Mouse (Mus musculus) small intestine, adult 2 months (tissue): Measurements from ENCODE around the gene Prss22. TPM values are rescaled to one million over a fixed set of nuclear protein-coding genes. Genes with fewer than 3 reads are reported as not detected.

Experiments
- H3K27ac ChIP-seq: fragments of 200-500 bp; 2 replicates; pipeline ENCODE4 v1.5.1; 2012; ENCODE audit warnings: low read depth, low read length, control low read depth, inconsistent platforms; ENCODE audit not compliant: insufficient read depth
- H3K27me3 ChIP-seq: fragments of 200-500 bp; 2 replicates; pipeline ENCODE4 v1.6.1; 2012; ENCODE audit warnings: mild to moderate bottlenecking, moderate library complexity, low read length, inconsistent platforms; ENCODE audit not compliant: control insufficient read depth, insufficient read depth
- H3K36me3 ChIP-seq: fragments of 200-500 bp; 2 replicates; pipeline ENCODE4 v1.6.1; 2012; ENCODE audit warnings: mild to moderate bottlenecking, low read length, control low read depth, inconsistent platforms; ENCODE audit not compliant: control insufficient read depth, insufficient read depth
- H3K4me1 ChIP-seq: fragments of 200-500 bp; 2 replicates; pipeline ENCODE4 v1.6.1; 2012; ENCODE audit warnings: low read length, inconsistent platforms, mixed read lengths; ENCODE audit not compliant: control insufficient read depth, insufficient read depth, insufficient read length
- H3K4me3 ChIP-seq: fragments of 200-500 bp; 2 replicates; pipeline ENCODE4 v1.5.1; 2012; ENCODE audit warnings: low read depth, mild to moderate bottlenecking, control low read depth, inconsistent platforms, low read length, moderate library complexity
- CTCF ChIP-seq: fragments of 200-500 bp; IDR thresholded peaks from 2 replicates; pipeline ENCODE4 v1.5.1; 2012; ENCODE audit warnings: low read depth, mild to moderate bottlenecking, control low read depth, inconsistent platforms, low read length, moderate library complexity, mixed read lengths; ENCODE audit not compliant: insufficient replicate concordance, insufficient read length; ENCODE audit errors: extremely low read depth
- POLR2A ChIP-seq: fragments of 200-500 bp; IDR thresholded peaks from 2 replicates; pipeline ENCODE4 v1.6.1; 2012; ENCODE audit warnings: low read depth, mild to moderate bottlenecking, control low read depth, inconsistent platforms, low read length, moderate library complexity
- WGBS: fragments of 180-500 bp; shearing (Covaris S2); methylation state at CpG from one replicate; pipeline ENCODE4 v1.1.7; 2018; 5-methylcytosine and 5-hydroxymethylcytosine counted together
- polyA plus RNA-seq: library from polyadenylated mRNA; depleted of rRNA; stranded (reverse); fragments of >200 nt; gene quantifications from 2 replicates; pipeline ENCODE4 v1.2.3, GENCODE M21; 2012

Prss22 gene
- polyA plus RNA-seq, 1 experiment: 0.25 TPM

GRCm38 (mm10) chr17:24000404-24000803 lies 2.5 kb upstream of the Prss22 start:
- H3K27ac ChIP-seq: peak overlapping the region; percentile 35
- no peaks in the 10 kb centered on the region for H3K27me3 ChIP-seq
- H3K4me1 ChIP-seq: peaks cover 40% of the 10 kb centered on the region
- WGBS: 18% methylated on average over 5 of the region's 5 CpGs
- no peak overlapping the region; the same call in 1 of the 2 replicates for H3K4me3 ChIP-seq
- TF ChIP-seq CTCF: no peak
- TF ChIP-seq POLR2A: no peak
- H3K36me3 ChIP-seq: no peaks in the 10 kb centered on the region

GRCm38 (mm10) chr17:23998383-23998782 lies 483 bp upstream of the Prss22 start:
- H3K4me3 ChIP-seq: no peak overlapping the region
- WGBS: 77% methylated on average over 6 of the region's 6 CpGs
- TF ChIP-seq CTCF (no peak), POLR2A (no peak)
- H3K36me3 ChIP-seq: no peaks in the 10 kb centered on the region
- no peaks in the 10 kb centered on the region for H3K27me3 ChIP-seq
- H3K4me1 ChIP-seq: peaks cover 35% of the 10 kb centered on the region
- no peak overlapping the region for H3K27ac ChIP-seq

GRCm38 (mm10) chr17:23995421-23995820 lies 2.5 kb downstream of the Prss22 start:
- no peaks in the 10 kb centered on the region for H3K27me3 ChIP-seq
- TF ChIP-seq CTCF (no peak), POLR2A (no peak)
- H3K4me1 ChIP-seq: peaks cover 31% of the 10 kb centered on the region
- H3K27ac ChIP-seq: no peak overlapping the region
- H3K4me3 ChIP-seq: no peak overlapping the region
- 33% methylated on average over 1 of the region's 1 CpGs for WGBS
- H3K36me3 ChIP-seq: no peaks in the 10 kb centered on the region

GRCm38 (mm10) chr17:23994667-23995066 lies 3.2 kb downstream of the Prss22 start:
- Histone ChIP-seq H3K27ac (no peak overlapping the region), H3K4me3 (no peak overlapping the region), H3K27me3 (no peaks in the 10 kb centered on the region), H3K36me3 (no peaks in the 10 kb centered on the region), H3K4me1 (peaks cover 23% of the 10 kb centered on the region)
- TF ChIP-seq CTCF (no peak), POLR2A (no peak)
- WGBS: 89% methylated on average over 7 of the region's 7 CpGs

- Histone ChIP-seq H3K36me3 (no peaks in the 10 kb centered on the region), H3K27ac (no peak overlapping the region), H3K4me3 (no peak overlapping the region), H3K27me3 (no peaks in the 10 kb centered on the region), H3K4me1 (peaks cover 23% of the 10 kb centered on the region)
- WGBS: 12% methylated on average over 31 of the region's 31 CpGs
- TF ChIP-seq POLR2A (peak; percentile 30; the same call in 1 of the 2 replicates), CTCF (peak; percentile 80; the same call in 1 of the 2 replicates)
Measured at GRCm38 (mm10) chr17:23993559-23994428, 4.1 kb downstream of the Prss22 start.

GRCm38 (mm10) chr17:23992789-23993553 lies 4.9 kb downstream of the Prss22 start:
- H3K36me3 ChIP-seq: no peaks in the 10 kb centered on the region
- peaks cover 19% of the 10 kb centered on the region for H3K4me1 ChIP-seq
- no peaks in the 10 kb centered on the region for H3K27me3 ChIP-seq
- TF ChIP-seq POLR2A (no peak), CTCF (no peak)
- H3K4me3 ChIP-seq: no peak overlapping the region
- 44% methylated on average over 9 of the region's 9 CpGs for WGBS
- H3K27ac ChIP-seq: peak overlapping the region; percentile 24

- 40% methylated on average over 2 of the region's 2 CpGs for WGBS
- TF ChIP-seq POLR2A (no peak), CTCF (no peak)
- Histone ChIP-seq H3K4me3 (no peak overlapping the region), H3K36me3 (no peaks in the 10 kb centered on the region), H3K27me3 (no peaks in the 10 kb centered on the region), H3K27ac (no peak overlapping the region), H3K4me1 (peaks cover 19% of the 10 kb centered on the region)
Measured at GRCm38 (mm10) chr17:23989802-23990201, 8.1 kb downstream of the Prss22 start.
